Mouse (Mus musculus) embryonic facial prominence, embryonic 15.5 days (tissue): ENCODE results near the gene 9130023H24Rik. TPM values are rescaled to one million over a fixed set of nuclear protein-coding genes. Genes with fewer than 3 reads are reported as not detected.

Experiments
- ATAC-seq: fragments of 200-750 bp; cut with Nextera tagmentation; 2 replicates; pipeline ENCODE4 v1.8.0; 2017; ENCODE audit warnings: low read depth, moderate TSS enrichment; ENCODE audit not compliant: insufficient number of reproducible peaks, low FRiP score, low TSS enrichment
- H3K27ac ChIP-seq: fragments of 300-500 bp; sonication (generic); replicated peaks from 2 replicates; pipeline ENCODE4 v1.5.1; 2015; ENCODE audit warnings: mild to moderate bottlenecking, inconsistent platforms
- H3K27me3 ChIP-seq: fragments of 300-500 bp; sonication (generic); 2 replicates; pipeline ENCODE4 v1.6.1; 2015; ENCODE audit warnings: inconsistent platforms
- H3K36me3 ChIP-seq: fragments of 300-500 bp; sonication (generic); 2 replicates; pipeline ENCODE4 v1.6.1; 2015; ENCODE audit warnings: mild to moderate bottlenecking, inconsistent platforms
- H3K4me1 ChIP-seq: fragments of 300-500 bp; sonication (generic); 2 replicates; pipeline ENCODE4 v1.6.1; 2015; ENCODE audit warnings: inconsistent platforms
- H3K4me2 ChIP-seq: fragments of 300-500 bp; sonication (generic); replicated peaks from 2 replicates; pipeline ENCODE4 v1.6.1; 2015; ENCODE audit warnings: mild to moderate bottlenecking, inconsistent platforms
- H3K4me3 ChIP-seq: fragments of 300-500 bp; sonication (generic); replicated peaks from 2 replicates; pipeline ENCODE4 v1.5.1; 2015; ENCODE audit warnings: mild to moderate bottlenecking, inconsistent platforms
- H3K9ac ChIP-seq: fragments of 300-500 bp; sonication (generic); 2 replicates; pipeline ENCODE4 v1.6.1; 2015; ENCODE audit warnings: inconsistent platforms
- H3K9me3 ChIP-seq: fragments of 300-500 bp; sonication (generic); replicated peaks from 2 replicates; pipeline ENCODE4 v1.6.1; 2016; ENCODE audit warnings: inconsistent platforms
- WGBS: fragments of 180-500 bp; shearing (Covaris S2); methylation state at CpG from one replicate; pipeline ENCODE4 v1.1.7; 2015; 5-methylcytosine and 5-hydroxymethylcytosine counted together
- polyA plus RNA-seq: library from polyadenylated mRNA; unstranded; fragments of >200 nt; fragmentation: Nextera tagmentation; extraction: Ambion mirVana; gene quantifications from 2 replicates; pipeline ENCODE4 v1.2.1, GENCODE M21; 2015

Gene 9130023H24Rik
- 7.8 and 9.1 TPM in 2 replicates for polyA plus RNA-seq

DNA sequence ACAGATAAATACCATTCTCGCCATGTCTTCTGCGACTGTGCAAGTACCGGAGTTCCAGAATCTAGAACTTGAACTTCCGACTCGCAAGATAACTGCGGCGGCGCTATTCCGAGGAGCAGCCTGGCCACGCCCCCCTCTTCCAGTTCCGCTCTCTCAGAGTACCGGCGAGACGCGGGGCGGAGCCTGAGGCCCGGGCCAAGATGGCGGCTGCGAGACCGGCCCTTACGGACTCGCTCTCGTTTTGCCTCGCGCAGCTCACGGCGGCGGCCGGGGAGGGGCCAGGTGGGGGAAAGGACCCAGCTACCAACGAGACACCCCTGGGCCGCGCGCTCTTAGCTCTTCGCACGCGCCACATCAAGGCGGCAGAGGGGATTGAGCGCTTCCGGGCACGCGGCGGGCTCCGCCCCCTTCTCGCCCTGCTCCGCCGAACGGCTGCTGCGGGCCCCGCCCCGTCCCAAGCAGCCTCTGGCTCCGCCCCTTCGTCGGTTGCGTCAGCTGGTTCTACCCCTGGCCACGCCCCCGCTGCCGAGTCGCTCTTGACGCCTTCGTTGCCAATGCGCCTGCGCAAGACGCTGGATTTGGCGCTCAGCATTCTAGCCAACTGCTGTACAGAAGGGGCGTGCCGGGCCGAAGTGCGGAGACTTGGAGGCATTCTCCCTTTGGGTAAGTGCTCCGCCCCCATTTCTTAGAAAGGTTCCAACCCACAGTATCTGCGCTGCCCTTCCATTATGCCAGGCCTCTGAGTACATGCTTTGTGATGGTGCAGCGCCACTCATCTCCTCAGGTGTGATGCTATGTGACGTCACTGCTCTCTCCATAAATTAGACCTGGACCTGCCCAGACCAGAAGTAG is at the start of gene 9130023H24Rik:
9130023H24Rik (minus strand) TSS at position 105 of the 852 bp plus-strand sequence.
- peak within 1 kb of the TSS; percentile 82 for H3K4me3 ChIP-seq
- no peaks in the 10 kb centered on the region for H3K9me3 ChIP-seq
- ATAC-seq = peak; percentile 90
- peaks cover 35% of the 10 kb centered on the region for H3K36me3 ChIP-seq
- H3K4me1 ChIP-seq = peaks cover 17% of the 10 kb centered on the region
- peak within 1 kb of the TSS; percentile 75 for H3K9ac ChIP-seq
- H3K4me2 ChIP-seq = peak within 1 kb of the TSS; percentile 69
- H3K27me3 ChIP-seq = no peaks in the 10 kb centered on the region
- under 1% methylated on average over 72 of the region's 72 CpGs for WGBS
- H3K27ac ChIP-seq = peak within 1 kb of the TSS; percentile 99

DNA sequence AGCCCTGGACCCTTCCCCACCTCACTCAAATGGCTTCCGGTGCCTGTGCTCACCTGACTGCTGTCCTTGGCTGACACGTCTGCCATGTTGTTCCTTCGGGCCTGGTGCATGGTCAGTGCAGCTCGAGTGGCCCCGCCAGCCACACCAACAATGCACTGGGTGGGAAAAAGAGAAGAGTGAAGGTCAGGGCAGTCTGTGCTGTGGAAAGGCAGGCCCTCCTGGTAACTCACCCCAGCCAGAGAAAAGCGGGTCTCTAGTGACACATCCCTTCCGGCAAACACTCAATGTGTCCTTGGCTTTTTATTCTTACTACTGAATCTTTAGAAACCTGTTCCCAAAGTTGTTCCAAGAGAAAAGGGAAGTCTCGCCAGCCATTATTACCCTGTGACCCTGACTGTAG is 47.2 kb upstream of the 9130023H24Rik start:
- Histone ChIP-seq H3K4me2 (no peak overlapping the region), H3K9ac (no peak overlapping the region), H3K4me1 (no peaks in the 10 kb centered on the region), H3K4me3 (no peak overlapping the region), H3K27me3 (no peaks in the 10 kb centered on the region), H3K36me3 (peaks cover 42% of the 10 kb centered on the region), H3K27ac (no peak overlapping the region), H3K9me3 (no peaks in the 10 kb centered on the region)
- 89% methylated on average over 8 of the region's 8 CpGs for WGBS
- ATAC-seq = no peak

DNA sequence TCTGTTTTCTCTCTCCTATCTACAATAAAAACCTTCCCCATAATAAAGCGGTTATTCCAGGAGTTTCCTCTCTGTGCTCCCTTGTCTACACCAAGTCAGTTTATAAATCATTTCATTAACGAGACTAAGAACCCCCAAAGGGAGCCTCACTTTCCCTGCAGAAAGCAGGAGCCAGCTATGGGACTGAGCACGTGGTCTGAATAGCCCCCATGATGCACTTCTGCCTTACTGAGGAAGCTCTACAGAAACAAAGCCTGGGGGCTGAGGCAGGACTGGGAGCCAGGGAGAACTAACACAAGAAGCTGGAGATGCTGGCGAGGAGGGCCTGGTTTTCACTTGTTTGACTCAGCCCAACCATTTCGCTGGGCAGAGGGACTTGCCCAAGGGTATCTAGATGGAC is 46.2 kb upstream of the 9130023H24Rik start:
- 56% methylated on average over 5 of the region's 5 CpGs for WGBS
- no peaks in the 10 kb centered on the region for H3K4me1 ChIP-seq
- no peak overlapping the region; the same call in 1 of the 2 replicates for H3K27ac ChIP-seq
- no peak for ATAC-seq
- H3K36me3 ChIP-seq = peaks cover 49% of the 10 kb centered on the region
- H3K4me2 ChIP-seq = no peak overlapping the region
- no peaks in the 10 kb centered on the region for H3K27me3 ChIP-seq
- H3K9ac ChIP-seq = no peak overlapping the region
- no peak overlapping the region for H3K4me3 ChIP-seq
- no peaks in the 10 kb centered on the region for H3K9me3 ChIP-seq

DNA sequence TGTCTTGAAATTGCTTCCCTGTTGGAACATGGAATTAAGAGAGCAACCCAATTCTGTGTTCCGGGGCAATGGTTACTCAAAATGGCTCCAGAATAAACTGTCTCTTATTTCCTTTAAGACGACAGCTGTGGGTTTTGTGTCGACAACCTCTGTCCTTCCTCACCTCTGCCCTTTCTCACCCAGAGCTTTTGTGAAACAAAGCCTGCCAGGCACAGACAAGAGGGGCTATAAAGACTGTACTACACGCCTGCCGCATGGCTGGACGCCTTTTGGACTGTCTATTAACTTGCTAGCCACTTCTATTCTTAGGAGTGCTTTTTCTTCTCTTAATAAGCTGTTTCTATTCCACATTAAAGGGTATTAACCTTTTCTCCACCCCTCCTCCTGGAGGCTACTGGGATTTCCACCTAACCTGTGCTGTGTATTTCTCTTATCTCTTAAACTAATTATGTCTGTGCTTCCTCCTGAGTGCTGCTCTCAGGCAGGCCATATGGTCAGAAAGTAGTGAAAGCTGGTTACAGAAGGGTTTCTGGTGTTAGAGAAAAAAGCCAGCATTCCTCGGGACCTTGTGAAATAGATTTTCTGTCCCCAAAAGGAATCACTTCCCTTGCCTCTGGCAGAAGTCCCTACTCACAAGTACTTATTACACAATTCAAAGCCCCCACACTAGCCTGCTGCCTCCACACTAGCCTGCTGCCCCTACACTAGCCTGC is 44.9 kb upstream of the 9130023H24Rik start:
- peaks cover 52% of the 10 kb centered on the region for H3K36me3 ChIP-seq
- H3K4me1 ChIP-seq = no peaks in the 10 kb centered on the region
- no peak overlapping the region for H3K4me3 ChIP-seq
- H3K9me3 ChIP-seq = no peaks in the 10 kb centered on the region
- no peak overlapping the region for H3K27ac ChIP-seq
- 35% methylated on average over 7 of the region's 7 CpGs for WGBS
- H3K27me3 ChIP-seq = no peaks in the 10 kb centered on the region
- no peak overlapping the region for H3K9ac ChIP-seq
- no peak for ATAC-seq
- no peak overlapping the region for H3K4me2 ChIP-seq

DNA sequence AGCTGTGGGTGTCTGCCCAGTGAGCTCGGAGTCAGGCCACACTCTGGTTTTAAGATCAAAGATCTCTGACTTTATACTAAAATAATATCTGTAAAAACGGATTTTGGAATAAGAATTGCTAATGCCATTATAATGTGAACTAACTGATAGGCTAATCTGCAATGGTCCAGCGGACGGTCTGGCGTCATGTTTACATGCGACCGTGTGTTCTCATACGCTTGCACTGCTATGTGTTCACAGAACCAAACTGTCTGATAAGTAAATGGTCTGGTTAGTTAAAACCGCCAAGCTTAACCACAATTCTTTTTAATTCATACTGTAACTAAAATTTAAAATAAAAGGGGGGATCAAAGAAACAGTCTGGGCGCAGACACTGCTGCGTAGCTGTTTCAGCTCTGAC is 43.9 kb upstream of the 9130023H24Rik start:
- no peak for ATAC-seq
- no peaks in the 10 kb centered on the region for H3K4me1 ChIP-seq
- no peak overlapping the region for H3K9ac ChIP-seq
- H3K27me3 ChIP-seq = no peaks in the 10 kb centered on the region
- H3K4me2 ChIP-seq = no peak overlapping the region
- H3K27ac ChIP-seq = no peak overlapping the region
- no peak overlapping the region for H3K4me3 ChIP-seq
- WGBS = 91% methylated on average over 11 of the region's 11 CpGs
- peaks cover 50% of the 10 kb centered on the region; the same call in 1 of the 2 replicates for H3K36me3 ChIP-seq
- no peaks in the 10 kb centered on the region for H3K9me3 ChIP-seq

DNA sequence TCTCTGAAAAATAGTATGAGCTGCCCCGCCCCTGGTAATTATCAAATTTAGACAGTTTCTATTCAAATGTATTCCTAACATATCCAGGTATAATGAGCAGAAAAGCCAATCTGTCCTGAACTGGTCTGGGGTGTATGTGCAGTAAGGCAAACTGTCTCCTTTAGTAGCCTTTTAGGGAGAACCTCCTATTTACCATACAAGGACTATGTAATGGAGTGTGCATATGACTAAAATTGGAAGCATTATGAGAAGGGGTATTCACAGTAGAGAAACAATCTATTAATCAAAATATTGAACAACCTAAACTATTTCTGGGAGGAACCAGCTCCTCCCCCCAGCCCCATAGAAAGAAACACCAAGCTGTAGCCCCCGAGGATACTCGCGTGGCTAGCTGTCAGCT is 41.9 kb upstream of the 9130023H24Rik start:
- 88% methylated on average over 4 of the region's 4 CpGs for WGBS
- H3K9me3 ChIP-seq = no peaks in the 10 kb centered on the region
- no peaks in the 10 kb centered on the region for H3K4me1 ChIP-seq
- H3K9ac ChIP-seq = no peak overlapping the region
- no peak overlapping the region for H3K27ac ChIP-seq
- no peaks in the 10 kb centered on the region for H3K27me3 ChIP-seq
- no peak overlapping the region for H3K4me3 ChIP-seq
- peaks cover 52% of the 10 kb centered on the region for H3K36me3 ChIP-seq
- H3K4me2 ChIP-seq = no peak overlapping the region
- ATAC-seq = no peak

DNA sequence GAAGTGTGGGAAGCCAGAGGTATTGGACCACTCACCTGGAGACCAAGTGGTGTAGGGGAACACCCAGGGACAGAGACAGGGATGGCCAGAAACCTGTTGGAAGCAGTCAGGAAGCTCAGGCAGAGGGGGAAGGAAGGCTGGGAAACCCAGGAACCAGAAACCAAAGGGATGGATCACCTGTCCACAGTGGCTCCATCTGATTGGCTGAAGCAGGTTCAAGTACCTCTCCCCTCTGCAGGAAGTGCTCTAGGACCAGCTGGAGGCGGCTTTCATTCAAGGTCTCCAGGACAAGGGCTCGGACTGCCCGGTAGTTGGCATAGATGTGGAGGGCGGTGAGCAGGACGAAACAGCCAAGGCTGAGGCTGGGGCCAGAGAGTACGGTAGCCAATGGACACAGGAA is 38.2 kb upstream of the 9130023H24Rik start:
- 90% methylated on average over 6 of the region's 6 CpGs for WGBS
- Histone ChIP-seq H3K27me3 (no peaks in the 10 kb centered on the region), H3K27ac (no peak overlapping the region), H3K9ac (no peak overlapping the region), H3K4me2 (no peak overlapping the region), H3K4me3 (no peak overlapping the region), H3K36me3 (peaks cover 80% of the 10 kb centered on the region), H3K9me3 (no peaks in the 10 kb centered on the region), H3K4me1 (no peaks in the 10 kb centered on the region)
- ATAC-seq = no peak

DNA sequence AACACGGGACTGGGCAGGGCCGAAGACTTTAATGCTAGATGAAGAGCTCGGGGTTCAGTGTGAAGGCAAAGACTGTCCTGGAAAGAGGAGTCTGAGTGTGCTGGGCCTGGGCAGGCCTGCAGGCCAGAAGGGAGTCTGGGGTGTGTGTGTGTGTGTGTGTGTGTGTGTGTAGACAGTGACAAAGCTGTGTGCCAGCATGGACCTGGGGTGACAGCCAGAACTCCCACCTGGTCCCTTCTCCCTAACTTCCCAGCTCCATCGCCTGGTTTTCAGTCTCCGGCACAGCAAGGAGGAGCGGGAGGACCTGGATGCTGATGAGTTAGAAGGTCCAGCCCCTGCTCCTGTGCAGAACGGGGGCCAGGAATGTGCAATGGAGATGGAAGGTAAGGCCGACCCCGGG is 33.7 kb upstream of the 9130023H24Rik start:
- no peak overlapping the region for H3K4me3 ChIP-seq
- ATAC-seq = no peak
- no peak overlapping the region for H3K9ac ChIP-seq
- WGBS = 96% methylated on average over 8 of the region's 9 CpGs
- H3K4me1 ChIP-seq = no peaks in the 10 kb centered on the region
- H3K27ac ChIP-seq = no peak overlapping the region
- no peak overlapping the region for H3K4me2 ChIP-seq
- H3K36me3 ChIP-seq = peaks cover 46% of the 10 kb centered on the region
- no peaks in the 10 kb centered on the region for H3K9me3 ChIP-seq
- H3K27me3 ChIP-seq = no peaks in the 10 kb centered on the region

DNA sequence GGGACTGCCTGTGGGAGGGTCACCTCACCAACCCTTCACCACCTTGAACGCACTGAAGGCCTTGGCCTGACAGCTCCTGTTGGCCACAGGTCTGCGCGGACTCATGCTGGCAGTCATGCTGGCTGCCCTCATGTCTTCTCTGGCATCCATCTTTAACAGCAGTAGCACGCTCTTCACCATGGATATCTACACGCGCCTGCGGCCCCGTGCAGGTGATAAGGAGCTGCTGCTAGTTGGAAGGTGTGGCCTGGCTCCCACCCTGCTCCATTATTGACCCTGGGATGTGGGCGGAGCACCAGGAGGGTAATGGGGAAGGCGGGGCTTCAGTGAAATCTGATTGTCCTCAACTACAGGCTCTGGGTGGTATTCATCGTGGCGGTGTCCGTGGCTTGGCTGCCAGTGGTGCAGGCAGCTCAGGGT is 32.6 kb upstream of the 9130023H24Rik start:
- ATAC-seq = no peak
- Histone ChIP-seq H3K9ac (no peak overlapping the region), H3K9me3 (no peaks in the 10 kb centered on the region), H3K4me2 (no peak overlapping the region), H3K4me3 (no peak overlapping the region), H3K4me1 (no peaks in the 10 kb centered on the region), H3K27ac (no peak overlapping the region), H3K27me3 (no peaks in the 10 kb centered on the region), H3K36me3 (peaks cover 36% of the 10 kb centered on the region)
- 56% methylated on average over 13 of the region's 13 CpGs for WGBS

DNA sequence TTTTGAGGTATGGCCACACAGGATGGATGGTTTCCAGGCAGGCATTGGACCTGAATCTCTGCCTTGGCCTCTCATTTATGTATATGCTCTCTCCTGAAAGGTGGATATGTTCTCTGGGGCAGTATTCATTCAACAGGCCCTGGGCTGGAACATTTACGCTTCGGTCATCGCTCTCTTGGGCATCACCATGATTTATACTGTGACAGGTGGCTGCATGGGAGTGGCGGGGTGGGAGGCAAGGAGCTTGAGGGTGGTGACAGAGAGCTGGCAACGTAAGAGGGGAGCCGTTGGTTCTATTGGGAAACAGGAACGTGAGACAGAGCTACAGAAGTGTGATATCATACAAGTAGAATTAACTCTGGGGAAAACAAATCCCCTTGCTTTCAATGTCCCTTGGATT is 30.0 kb upstream of the 9130023H24Rik start:
- ATAC-seq = no peak
- Histone ChIP-seq H3K4me1 (no peaks in the 10 kb centered on the region), H3K27me3 (no peaks in the 10 kb centered on the region), H3K27ac (no peak overlapping the region), H3K4me3 (no peak overlapping the region), H3K9me3 (no peaks in the 10 kb centered on the region), H3K4me2 (no peak overlapping the region), H3K9ac (no peak overlapping the region), H3K36me3 (peaks cover 16% of the 10 kb centered on the region)
- WGBS = 82% methylated on average over 7 of the region's 7 CpGs

DNA sequence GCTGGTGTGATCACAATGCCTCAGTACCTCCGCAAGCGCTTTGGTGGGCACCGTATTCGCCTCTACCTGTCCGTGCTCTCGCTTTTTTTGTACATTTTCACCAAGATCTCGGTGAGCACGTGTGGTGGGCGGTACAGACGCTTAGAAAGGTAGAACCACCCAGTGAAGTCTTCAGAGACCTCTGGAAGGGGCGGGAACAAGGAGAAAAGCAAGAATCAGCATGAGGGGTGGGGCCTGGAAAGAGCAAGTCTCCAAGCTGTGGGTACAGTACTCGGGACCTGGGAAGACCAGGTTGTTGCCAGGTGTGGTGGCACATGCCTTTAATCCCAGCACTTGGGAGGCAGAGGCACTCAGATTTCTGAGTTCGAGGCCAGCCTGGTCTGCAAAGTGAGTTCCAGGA is 29.6 kb upstream of the 9130023H24Rik start:
- Histone ChIP-seq H3K27me3 (no peaks in the 10 kb centered on the region), H3K9me3 (no peaks in the 10 kb centered on the region), H3K4me2 (no peak overlapping the region), H3K9ac (no peak overlapping the region), H3K4me3 (no peak overlapping the region), H3K27ac (no peak overlapping the region), H3K4me1 (no peaks in the 10 kb centered on the region), H3K36me3 (peaks cover 14% of the 10 kb centered on the region)
- no peak for ATAC-seq
- 58% methylated on average over 13 of the region's 13 CpGs for WGBS
